Mouse (Mus musculus) gastrocnemius, postnatal 14 days (tissue): ENCODE results near the gene Hmga2. TPM values are rescaled to one million over a fixed set of nuclear protein-coding genes. Genes with fewer than 3 reads are reported as not detected.
A peak's percentile ranks its signal among the peaks of the same experiment; 100 is the strongest.

Experiments
- DNase-seq: peaks from one replicate; pipeline ENCODE4 v3.0.0; 2021; ENCODE audit warnings: mixed read lengths
- intact Hi-C: fragments of 180-260 bp; cut with DNase I; formaldehyde crosslinking; loops from one replicate; pipeline ENCODE4 v1.15.1; 2025; ENCODE audit warnings: low total_unique reads
- total RNA-seq, 2 experiments: library from RNA; stranded (reverse); gene quantifications; 2 replicates each; pipeline ENCODE4 v1.2.3; 2021

Hmga2 gene
- total RNA-seq, 2 experiments from 2014 or later = 0.06 TPM; not detected in 1

DNA sequence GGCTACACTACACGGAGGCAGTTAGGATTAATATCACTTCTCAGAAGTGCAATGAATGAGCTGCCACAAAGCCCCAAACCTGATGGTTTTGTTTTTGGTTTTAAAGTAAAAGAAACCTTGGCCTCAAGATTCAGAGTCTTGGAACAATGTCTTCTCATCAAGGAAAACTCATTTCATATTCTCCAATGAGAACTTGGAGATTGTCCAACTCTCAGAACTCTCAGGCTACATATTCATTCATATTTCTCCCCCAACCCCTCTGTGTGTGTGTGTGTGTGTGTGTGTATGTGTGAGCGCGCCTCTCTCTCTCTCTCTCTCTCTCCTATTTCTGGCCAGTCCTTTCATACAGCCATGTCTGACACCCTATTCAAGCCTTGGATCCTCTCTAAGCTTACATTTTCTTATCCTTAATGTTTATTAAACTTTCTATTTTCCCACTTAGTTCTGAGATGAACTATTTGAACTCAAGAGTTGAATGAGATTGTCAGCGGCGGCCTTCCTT lies 46.5 kb downstream of the Hmga2 start:
- intact Hi-C loops = no loop called here
- no peak for DNase-seq

- no peak for DNase-seq
- intact Hi-C loops = no loop called here
These were observed 47.1 kb downstream of the Hmga2 start for GRCm38 (mm10) chr10:120429199-120429551.

DNA sequence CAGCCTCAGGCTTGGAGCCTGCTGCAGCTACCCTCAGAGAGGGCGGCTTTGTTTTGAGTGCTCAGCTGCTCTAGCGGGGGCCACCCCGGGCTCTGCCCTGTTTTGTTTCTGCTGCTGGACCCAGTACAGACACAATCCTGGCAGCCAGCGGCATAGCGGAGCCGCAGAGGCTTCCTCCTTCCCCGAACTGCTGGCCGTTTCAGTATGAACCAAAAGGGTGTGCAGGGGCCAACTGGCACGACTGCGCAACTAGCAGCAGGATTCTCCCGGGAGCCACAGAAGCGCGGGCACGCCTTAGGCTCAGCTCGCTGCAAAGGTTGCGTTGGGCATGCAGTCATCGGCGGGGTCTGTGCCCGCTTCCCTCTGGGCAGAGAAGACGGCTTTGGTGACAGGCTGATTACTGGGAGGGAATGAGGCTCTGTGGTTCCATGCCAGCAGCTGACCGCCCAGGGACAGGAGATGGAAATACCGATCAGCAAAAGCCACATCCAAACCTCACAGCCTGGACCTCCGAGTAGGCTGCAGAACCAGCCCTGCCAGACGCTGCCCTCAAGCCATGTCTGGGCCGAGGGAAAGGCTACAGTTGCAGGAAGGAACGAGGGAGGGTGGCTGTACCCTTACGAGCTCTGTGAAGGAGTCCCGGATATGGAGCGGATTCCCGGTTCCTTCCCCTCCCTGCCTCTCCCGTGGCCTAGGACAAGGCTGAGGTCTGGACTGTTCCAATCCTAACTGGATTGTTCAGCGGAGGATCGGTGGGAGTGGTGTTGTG lies 47.7 kb downstream of the Hmga2 start:
- intact Hi-C loops = no loop called here

DNA sequence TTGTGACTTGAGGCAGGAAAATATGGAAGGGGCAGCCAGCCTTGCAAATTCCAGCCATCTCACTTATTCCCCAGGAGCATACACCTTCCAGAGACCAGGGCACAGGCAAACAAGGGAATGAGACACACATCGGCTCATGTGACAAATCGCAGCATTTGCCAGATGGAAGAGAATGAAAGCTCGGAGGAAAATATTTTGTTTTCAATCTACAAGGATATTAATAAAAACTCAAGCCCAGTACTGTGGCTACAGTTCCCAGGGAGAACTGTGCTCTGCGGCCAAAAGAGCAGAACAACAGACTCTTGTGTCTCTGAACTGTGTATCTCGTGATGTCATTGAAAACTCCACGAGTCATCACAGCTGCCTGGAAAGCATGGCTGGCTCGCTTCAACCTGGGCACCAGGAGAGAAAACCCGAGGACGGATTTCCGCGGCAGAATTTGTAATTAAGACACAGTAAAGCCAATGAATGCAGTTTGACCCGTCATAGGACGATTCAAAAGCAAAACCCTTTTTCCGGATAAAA lies 50.1 kb downstream of the Hmga2 start:
- intact Hi-C loops = no loop called here
- peak; percentile 40 for DNase-seq

More for the DNA sequence above, 47.7 kb downstream of the Hmga2 start:
- DNase-seq = peak; percentile 78

- intact Hi-C loops = no loop called here
These were observed 52.3 kb downstream of the Hmga2 start for GRCm38 (mm10) chr10:120424015-120424414.

GRCm38 (mm10) chr10:120423256-120423655 lies 53.0 kb downstream of the Hmga2 start:
- DNase-seq = no peak
- intact Hi-C loops = no loop called here

More at GRCm38 (mm10) chr10:120424015-120424414, 52.3 kb downstream of the Hmga2 start:
- DNase-seq = no peak

- intact Hi-C loops = no loop called here
- no peak for DNase-seq
These were observed 53.4 kb downstream of the Hmga2 start for GRCm38 (mm10) chr10:120422820-120423219.

- intact Hi-C loops = no loop called here
- peak; percentile 85 for DNase-seq
These were observed 54.2 kb downstream of the Hmga2 start for GRCm38 (mm10) chr10:120422050-120422449.

- intact Hi-C loops = no loop called here
- DNase-seq = no peak
These were observed 55.2 kb downstream of the Hmga2 start for GRCm38 (mm10) chr10:120420971-120421629.

DNA sequence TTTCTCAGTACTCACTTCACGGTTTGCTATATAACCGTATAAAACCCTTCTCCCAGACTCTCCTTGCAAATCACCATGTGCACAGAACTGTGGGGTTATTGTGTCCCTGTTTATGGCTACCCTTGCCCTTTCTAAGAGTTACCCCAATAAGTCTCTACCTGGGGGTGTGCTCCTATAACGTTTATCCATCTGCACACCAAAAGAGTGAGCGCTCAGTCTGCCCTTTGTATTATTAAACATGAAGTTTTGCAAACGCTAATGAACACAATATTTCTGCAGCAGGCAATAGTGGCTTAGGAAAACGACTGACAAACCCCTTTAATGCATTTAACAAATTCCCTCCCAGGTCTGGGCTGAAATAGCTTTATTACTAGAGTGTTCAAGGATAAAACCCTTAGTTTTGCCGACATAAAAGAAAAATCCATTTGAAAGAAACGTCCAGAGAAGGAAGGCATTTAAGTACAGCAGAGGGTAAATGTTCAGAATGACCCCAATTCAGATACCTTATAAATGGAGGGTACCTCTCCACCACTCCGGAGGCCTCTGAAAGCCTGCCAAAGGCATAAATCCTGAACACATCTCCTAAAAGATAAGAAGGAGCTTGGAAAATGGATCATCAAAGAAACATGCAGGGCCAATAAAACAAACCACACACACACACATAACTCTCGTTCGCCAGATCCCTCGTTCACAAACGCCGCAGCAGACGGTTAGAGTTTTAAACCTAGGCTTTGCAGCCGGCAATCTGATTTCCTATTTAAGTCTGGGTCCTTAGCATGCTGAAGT lies 57.3 kb downstream of the Hmga2 start:
- intact Hi-C loops = no loop called here
- DNase-seq = no peak

GRCm38 (mm10) chr10:120418211-120418610 lies 58.1 kb downstream of the Hmga2 start:
- intact Hi-C loops = no loop called here
- DNase-seq = no peak

- DNase-seq = no peak
- intact Hi-C loops = no loop called here
These were observed 58.7 kb downstream of the Hmga2 start for GRCm38 (mm10) chr10:120417488-120418118.

DNA sequence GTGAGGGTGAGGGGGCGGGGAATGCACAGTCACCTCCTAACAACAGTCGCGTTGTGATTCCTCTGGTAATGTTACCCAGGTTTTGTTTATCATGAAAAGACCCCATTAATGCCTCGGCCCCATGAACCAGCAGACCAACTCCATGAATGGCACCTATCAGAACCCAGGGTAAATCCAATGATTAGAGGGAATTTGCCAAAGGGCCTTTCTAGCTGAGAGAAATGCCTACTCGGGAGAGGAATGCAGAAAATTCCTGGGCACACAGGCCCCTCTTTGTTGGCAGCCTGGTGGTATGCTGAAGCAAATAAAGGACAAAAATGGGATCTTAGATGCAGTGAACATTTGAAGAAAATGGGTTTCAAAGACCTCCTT lies 59.2 kb downstream of the Hmga2 start:
- intact Hi-C loops = no loop called here
- DNase-seq = no peak

GRCm38 (mm10) chr10:120416628-120417027 lies 59.6 kb downstream of the Hmga2 start:
- intact Hi-C loops = no loop called here
- DNase-seq = no peak

GRCm38 (mm10) chr10:120412215-120412614 lies 64.1 kb downstream of the Hmga2 start:
- DNase-seq = no peak
- intact Hi-C loops = no loop called here

DNA sequence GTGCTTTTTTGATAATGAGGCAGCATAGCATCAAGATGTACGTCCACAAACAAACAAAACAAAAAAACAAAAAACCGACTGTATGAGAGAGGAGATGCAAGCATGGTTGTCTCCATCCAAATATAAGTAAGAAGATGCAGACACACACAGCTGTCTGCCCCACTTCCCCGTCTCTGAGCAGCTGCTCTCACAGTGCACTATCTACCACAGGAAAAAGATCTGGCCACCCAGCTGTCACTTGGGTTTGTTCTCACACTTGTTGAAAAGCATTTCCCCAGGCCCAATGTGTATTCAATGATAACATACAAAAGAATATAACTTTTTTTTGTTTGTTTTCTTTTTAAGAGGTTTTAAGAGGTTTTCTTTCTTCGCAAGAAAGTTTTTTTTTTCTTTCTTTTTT lies 65.3 kb downstream of the Hmga2 start:
- DNase-seq = no peak
- intact Hi-C loops = no loop called here

DNA sequence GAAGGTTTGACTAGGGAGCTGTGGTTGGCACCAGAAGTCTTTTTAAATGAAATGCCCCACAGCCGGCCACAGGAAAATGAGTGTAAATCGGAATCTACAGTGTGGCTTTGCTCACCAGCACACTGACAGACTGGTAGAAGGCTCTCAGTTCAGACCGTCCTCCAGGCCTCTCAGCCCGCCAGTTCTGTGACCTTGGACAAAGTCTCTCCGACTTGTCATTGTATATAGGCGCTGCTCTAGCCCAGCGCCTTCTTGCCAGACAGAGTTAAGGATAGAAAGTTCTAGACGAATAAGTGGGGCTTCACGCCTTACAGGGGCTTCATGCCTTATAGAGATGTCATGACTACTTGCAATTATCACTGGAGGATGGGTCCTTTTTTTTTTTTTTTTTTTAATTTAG lies 67.1 kb downstream of the Hmga2 start:
- DNase-seq = no peak
- intact Hi-C loops = no loop called here

DNA sequence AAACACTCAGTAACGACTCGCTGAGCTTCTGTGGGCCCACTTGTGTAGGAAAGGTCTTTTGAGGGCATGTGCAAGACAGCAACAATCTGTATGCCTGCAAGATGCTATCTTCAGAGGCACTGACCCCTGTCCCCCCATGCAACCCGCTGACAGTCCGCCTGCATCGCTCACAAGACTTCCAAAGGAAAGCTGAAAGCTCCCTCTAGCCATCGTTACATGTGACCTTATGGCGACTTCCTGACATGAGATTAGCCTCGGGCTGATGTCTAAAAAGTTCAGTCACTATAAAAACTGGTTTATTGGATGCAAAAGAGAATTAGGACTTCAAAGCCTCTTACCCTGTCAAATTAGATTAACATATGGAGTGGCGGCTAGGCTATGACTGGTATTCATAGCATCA lies 69.0 kb downstream of the Hmga2 start:
- intact Hi-C loops = no loop called here
- no peak for DNase-seq

DNA sequence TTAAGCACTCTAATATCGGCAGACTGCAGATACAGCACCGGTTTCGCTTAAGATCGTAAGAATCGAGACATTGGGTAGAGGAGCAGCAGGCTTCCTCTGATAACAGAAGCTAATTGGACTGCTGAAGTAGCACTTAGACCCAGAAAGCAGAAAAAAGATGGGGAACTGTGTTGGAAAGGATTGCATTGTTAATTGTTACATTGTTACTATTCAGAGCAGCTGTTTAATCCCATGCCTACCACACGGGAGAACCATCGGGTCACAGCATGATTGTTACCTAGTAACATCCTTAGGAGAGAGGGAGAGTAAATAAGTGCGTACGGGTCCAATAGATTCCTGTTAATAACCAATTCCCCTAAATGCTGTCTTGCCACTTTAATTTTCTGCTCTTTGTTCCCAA lies 70.2 kb downstream of the Hmga2 start:
- DNase-seq = no peak
- intact Hi-C loops = no loop called here

DNA sequence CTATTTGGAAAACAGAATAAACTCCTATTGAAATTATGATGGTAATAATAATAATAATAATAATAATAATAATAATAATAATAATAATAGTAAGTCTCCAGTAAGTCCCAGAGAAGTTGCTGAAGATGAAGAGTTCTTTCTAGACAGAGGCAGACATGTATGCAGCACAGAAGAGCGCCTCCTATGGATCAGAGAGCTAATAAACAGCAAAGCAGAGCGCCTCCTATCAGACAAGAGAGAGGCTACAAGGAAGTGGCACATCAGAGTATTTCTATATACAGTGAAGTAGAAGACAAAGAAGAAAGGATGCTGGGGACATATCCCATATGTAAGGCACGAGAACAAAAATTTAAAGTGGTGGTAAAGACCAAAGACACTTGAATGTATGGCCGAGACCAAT lies 70.9 kb downstream of the Hmga2 start:
- DNase-seq = no peak
- intact Hi-C loops = no loop called here
